Mouse (Mus musculus) kidney, postnatal 0 days (tissue): ENCODE data around the gene Rbck1. TPM values are rescaled to one million over a fixed set of nuclear protein-coding genes. Genes with fewer than 3 reads are reported as not detected.

Source experiments
- ATAC-seq: fragments of 200-750 bp; cut with Nextera tagmentation; replicated peaks from 2 replicates; pipeline ENCODE4 v1.8.0; 2017; ENCODE audit warnings: low read depth, moderate number of reproducible peaks, moderate TSS enrichment, moderate library complexity; ENCODE audit not compliant: low FRiP score
- DNase-seq: peaks from one replicate; pipeline ENCODE4 v3.0.0-alpha.2; 2016; ENCODE audit warnings: low spot score
- H3K27ac ChIP-seq: fragments of 300-500 bp; sonication (generic); 2 replicates; pipeline ENCODE4 v1.5.1; 2014; ENCODE audit warnings: mild to moderate bottlenecking
- H3K27me3 ChIP-seq: fragments of 300-500 bp; sonication (generic); 2 replicates; pipeline ENCODE4 v1.6.1; 2014; ENCODE audit warnings: low read length, mixed read lengths; ENCODE audit not compliant: insufficient read depth
- H3K36me3 ChIP-seq: fragments of 300-500 bp; sonication (generic); 2 replicates; pipeline ENCODE4 v1.6.1; 2014; ENCODE audit warnings: low read length, mixed read lengths; ENCODE audit not compliant: insufficient read depth
- H3K4me1 ChIP-seq: fragments of 300-500 bp; sonication (generic); replicated peaks from 2 replicates; pipeline ENCODE4 v1.6.1; 2014; ENCODE audit warnings: antibody characterized with exemption, low read length, mixed read lengths; ENCODE audit not compliant: insufficient read depth
- H3K4me2 ChIP-seq: fragments of 300-500 bp; sonication (generic); 2 replicates; pipeline ENCODE4 v1.6.1; 2014; ENCODE audit warnings: mild to moderate bottlenecking, low read length, moderate library complexity, mixed read lengths
- H3K4me3 ChIP-seq: fragments of 300-500 bp; sonication (generic); replicated peaks from 2 replicates; pipeline ENCODE4 v1.5.1; 2014; ENCODE audit warnings: low read depth, low read length
- H3K9ac ChIP-seq: fragments of 300-500 bp; sonication (generic); 2 replicates; pipeline ENCODE4 v1.6.1; 2014; ENCODE audit warnings: low read depth, low read length
- H3K9me3 ChIP-seq: fragments of 300-500 bp; sonication (generic); replicated peaks from 2 replicates; pipeline ENCODE4 v1.6.1; 2016; ENCODE audit warnings: low read length, inconsistent platforms, mixed read lengths
- CTCF ChIP-seq: IDR thresholded peaks from 2 replicates; pipeline ENCODE4 v1.5.1; 2016; ENCODE audit warnings: antibody characterized with exemption, low read depth, mild to moderate bottlenecking, moderate library complexity
- WGBS: fragments of 180-500 bp; shearing (Covaris S2); extraction: QIAGEN DNeasy Blood & Tissue Kit; methylation state at CpG from one replicate; pipeline ENCODE4 v1.1.7; 2014; 5-methylcytosine and 5-hydroxymethylcytosine counted together
- polyA plus RNA-seq: library from polyadenylated mRNA; unstranded; fragments of >200 nt; fragmentation: Nextera tagmentation; extraction: Ambion mirVana; gene quantifications from 2 replicates; pipeline ENCODE4 v1.2.1, GENCODE M21; 2015

Rbck1 gene
- polyA plus RNA-seq, 1 experiment from 2014 or later: 67.6 TPM

DNA sequence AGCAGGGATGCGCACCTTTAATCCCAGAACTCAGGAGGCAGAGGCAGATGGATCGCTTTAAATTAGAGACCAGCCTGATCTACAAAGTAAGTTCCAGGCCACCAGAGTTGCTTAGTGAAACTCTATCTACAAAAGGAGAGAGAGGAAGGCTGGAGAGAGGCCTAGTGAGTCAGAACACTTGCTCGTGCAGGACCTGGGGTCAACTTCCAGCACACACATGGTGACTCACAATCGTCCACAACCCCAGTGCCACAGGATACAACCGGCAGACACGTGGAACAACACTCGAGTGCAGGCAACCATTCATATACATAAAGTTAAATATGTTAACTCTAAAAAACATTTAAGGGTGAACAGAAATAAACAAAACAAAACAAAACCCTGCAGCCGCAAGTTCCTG is 5.8 kb downstream of the Rbck1 start:
- no peak for TF ChIP-seq CTCF
- no peak overlapping the region for H3K4me3 ChIP-seq
- no peaks in the 10 kb centered on the region for H3K9me3 ChIP-seq
- no peak for DNase-seq
- H3K36me3 ChIP-seq: peaks cover 48% of the 10 kb centered on the region
- H3K4me1 ChIP-seq: peaks cover 9% of the 10 kb centered on the region; the same call in 1 of the 2 replicates
- no peak overlapping the region for H3K9ac ChIP-seq
- no peak overlapping the region for H3K27ac ChIP-seq
- 79% methylated on average over 8 of the region's 8 CpGs for WGBS
- H3K27me3 ChIP-seq: no peaks in the 10 kb centered on the region
- ATAC-seq: no peak
- no peak overlapping the region for H3K4me2 ChIP-seq

DNA sequence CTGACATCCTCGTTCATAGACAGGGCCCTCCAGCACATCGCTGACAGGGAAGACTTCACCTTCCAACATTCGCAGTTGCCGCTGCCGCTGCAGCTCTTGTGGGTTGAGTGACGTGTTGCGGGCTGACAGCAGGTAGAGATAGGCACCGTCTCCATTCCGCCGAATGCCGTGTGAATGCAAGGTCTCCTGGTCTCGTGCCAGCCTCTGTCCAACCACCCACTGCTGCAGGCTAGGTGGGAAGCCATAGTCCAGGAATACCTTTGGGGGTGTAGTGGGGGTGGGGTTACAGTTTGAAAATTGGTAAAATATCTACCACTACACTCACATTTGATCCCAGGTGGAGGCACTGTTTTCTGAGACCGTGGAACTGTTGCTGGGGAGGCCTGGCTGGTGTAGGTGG is 6.3 kb downstream of the Rbck1 start:
- ATAC-seq (no peak), DNase-seq (no peak)
- Histone ChIP-seq H3K27ac (no peak overlapping the region), H3K9me3 (no peaks in the 10 kb centered on the region), H3K4me1 (peaks cover 7% of the 10 kb centered on the region; the same call in 1 of the 2 replicates), H3K4me2 (no peak overlapping the region), H3K27me3 (no peaks in the 10 kb centered on the region), H3K36me3 (peaks cover 49% of the 10 kb centered on the region), H3K9ac (no peak overlapping the region), H3K4me3 (no peak overlapping the region)
- no peak for TF ChIP-seq CTCF
- WGBS: 93% methylated on average over 13 of the region's 13 CpGs

DNA sequence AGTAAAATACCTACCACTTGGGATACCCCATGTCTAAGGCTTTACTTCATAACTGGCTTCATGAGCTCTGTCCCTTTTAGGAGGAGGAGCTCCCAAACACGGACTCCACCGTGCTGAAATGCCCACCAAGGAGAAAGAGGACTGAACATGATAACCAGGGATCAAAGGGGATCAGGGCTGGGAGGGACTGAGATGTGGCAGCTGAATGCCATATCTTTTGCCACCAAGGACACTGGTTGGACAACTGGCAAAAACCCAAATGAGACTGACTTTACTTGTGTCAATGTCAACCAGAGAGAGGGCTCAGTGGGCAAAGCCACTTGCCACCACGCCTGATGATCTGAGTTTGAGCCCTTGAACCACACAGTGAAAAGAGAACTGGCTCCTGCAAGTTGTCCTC is 7.6 kb downstream of the Rbck1 start:
- H3K36me3 ChIP-seq: peaks cover 62% of the 10 kb centered on the region
- H3K27ac ChIP-seq: no peak overlapping the region
- no peak overlapping the region for H3K9ac ChIP-seq
- no peaks in the 10 kb centered on the region for H3K27me3 ChIP-seq
- no peaks in the 10 kb centered on the region for H3K9me3 ChIP-seq
- ATAC-seq (no peak), DNase-seq (no peak)
- no peak overlapping the region for H3K4me3 ChIP-seq
- no peak overlapping the region for H3K4me2 ChIP-seq
- no peaks in the 10 kb centered on the region for H3K4me1 ChIP-seq
- TF ChIP-seq CTCF: no peak
- WGBS: 93% methylated on average over 3 of the region's 3 CpGs

DNA sequence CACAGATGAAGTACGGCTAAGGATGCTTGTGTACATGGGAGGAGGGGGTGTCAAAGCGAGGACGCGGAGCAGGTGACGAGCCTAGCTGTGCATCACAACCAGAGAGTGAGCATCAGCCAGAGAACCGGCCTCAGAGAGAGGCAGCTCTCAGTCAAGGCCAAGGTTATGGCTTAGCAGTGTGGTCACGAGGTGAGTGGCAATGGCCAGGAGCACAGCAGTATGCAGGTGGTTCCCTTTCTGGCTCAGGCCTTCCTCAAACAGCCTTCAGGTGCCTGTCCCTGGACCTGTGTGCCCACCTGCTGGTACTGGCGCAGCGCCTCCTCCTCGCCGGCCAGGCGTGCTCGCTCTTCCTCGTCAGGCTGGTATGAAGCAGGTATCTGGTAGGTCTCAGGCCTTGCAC is 8.5 kb downstream of the Rbck1 start:
- Histone ChIP-seq H3K27me3 (no peaks in the 10 kb centered on the region), H3K9ac (no peak overlapping the region), H3K27ac (no peak overlapping the region), H3K4me3 (no peak overlapping the region), H3K9me3 (no peaks in the 10 kb centered on the region), H3K4me2 (no peak overlapping the region), H3K36me3 (peaks cover 58% of the 10 kb centered on the region), H3K4me1 (no peaks in the 10 kb centered on the region)
- TF ChIP-seq CTCF: no peak
- WGBS: 93% methylated on average over 14 of the region's 14 CpGs
- ATAC-seq (no peak), DNase-seq (no peak)

DNA sequence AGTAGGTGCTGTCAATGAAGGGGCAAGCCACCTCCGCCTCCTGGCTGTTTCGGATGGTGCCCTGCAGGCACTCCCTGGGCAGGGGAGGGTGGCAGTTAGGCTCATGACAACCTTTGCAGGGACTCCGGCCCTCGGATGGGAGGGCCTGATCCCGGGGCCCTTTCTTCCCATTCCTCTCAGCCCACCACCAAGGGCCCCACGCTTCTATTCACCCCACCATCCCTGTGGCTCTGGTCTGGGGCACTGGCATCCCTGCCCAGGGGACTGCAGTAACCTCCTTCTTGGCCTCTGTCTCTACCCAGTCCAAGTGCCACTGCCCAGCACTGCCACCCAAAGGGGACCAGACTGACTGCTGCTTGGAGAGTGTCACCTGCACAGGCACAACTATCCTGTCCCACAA is 10.3 kb downstream of the Rbck1 start:
- DNase-seq (no peak), ATAC-seq (no peak)
- no peak overlapping the region for H3K27ac ChIP-seq
- H3K4me1 ChIP-seq: no peaks in the 10 kb centered on the region
- no peak overlapping the region for H3K9ac ChIP-seq
- H3K36me3 ChIP-seq: peaks cover 66% of the 10 kb centered on the region
- no peaks in the 10 kb centered on the region for H3K9me3 ChIP-seq
- no peak for TF ChIP-seq CTCF
- 95% methylated on average over 6 of the region's 6 CpGs for WGBS
- no peaks in the 10 kb centered on the region for H3K27me3 ChIP-seq
- no peak overlapping the region for H3K4me2 ChIP-seq
- no peak overlapping the region for H3K4me3 ChIP-seq

DNA sequence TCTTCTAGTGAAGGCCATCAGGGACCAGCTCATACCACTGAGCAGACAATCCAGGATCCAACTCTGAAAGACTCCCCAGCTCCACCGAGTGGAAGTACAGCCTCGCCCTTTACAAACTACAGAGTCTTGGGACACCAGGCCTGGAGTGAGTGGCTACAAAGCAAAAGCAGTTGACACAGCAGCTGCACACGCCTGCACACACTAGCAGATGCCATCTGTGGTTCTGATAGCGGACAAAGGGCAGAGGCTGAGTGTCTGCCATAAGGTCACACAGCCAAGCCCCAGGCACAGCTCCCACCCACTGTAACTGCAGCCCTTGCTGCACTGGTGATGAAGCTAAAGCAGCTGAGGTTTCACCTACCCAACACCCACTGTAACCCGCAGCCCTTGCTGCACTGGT is 10.9 kb downstream of the Rbck1 start:
- no peak for ATAC-seq
- no peaks in the 10 kb centered on the region for H3K4me1 ChIP-seq
- 85% methylated on average over 5 of the region's 5 CpGs for WGBS
- TF ChIP-seq CTCF: no peak
- H3K4me2 ChIP-seq: no peak overlapping the region
- no peaks in the 10 kb centered on the region for H3K9me3 ChIP-seq
- H3K36me3 ChIP-seq: peaks cover 63% of the 10 kb centered on the region
- H3K27me3 ChIP-seq: no peaks in the 10 kb centered on the region
- no peak overlapping the region for H3K9ac ChIP-seq
- no peak overlapping the region for H3K27ac ChIP-seq
- DNase-seq: no peak
- H3K4me3 ChIP-seq: no peak overlapping the region

DNA sequence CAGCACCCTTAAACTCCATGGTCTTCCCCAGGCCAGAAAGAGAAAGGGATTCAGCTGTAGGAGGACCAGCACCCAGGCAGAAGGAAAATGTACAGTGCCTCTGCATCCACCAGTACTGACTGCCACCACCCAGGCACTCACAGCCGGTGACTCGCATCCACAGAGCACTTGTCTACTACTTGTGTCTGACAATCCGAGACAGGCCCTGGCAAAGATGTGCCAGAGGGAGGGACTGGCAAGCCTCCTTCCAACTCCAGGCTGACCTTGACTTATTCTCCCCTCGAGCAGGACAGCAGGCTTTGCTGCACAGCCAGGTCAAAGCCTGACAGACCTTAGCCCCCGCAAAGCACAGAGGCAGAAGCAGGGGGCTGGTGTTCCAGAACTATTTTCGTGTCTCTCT is 15.4 kb downstream of the Rbck1 start:
- Histone ChIP-seq H3K27ac (no peak overlapping the region), H3K9me3 (no peaks in the 10 kb centered on the region), H3K4me2 (no peak overlapping the region), H3K36me3 (peaks cover 62% of the 10 kb centered on the region), H3K27me3 (no peaks in the 10 kb centered on the region), H3K4me3 (no peak overlapping the region), H3K9ac (no peak overlapping the region), H3K4me1 (no peaks in the 10 kb centered on the region)
- ATAC-seq (no peak), DNase-seq (no peak)
- WGBS: 78% methylated on average over 6 of the region's 6 CpGs
- TF ChIP-seq CTCF: no peak
